Mouse (Mus musculus): ENCODE measurements around the gene Lrrc74a.

- TF ChIP-seq GATA1 (IDR thresholded peaks at IDR 0.05; ENCODE audit: low read length) (no peak), TAL1 (IDR thresholded peaks at IDR 0.05; ENCODE audit: low read length) (no peak)
Measured at GRCm38 (mm10) chr12:86772551-86772950, 38.4 kb downstream of the Lrrc74a start.
